Mouse (Mus musculus) forebrain, embryonic 12.5 days (tissue): Measurements from ENCODE around the gene Gse1. TPM values are rescaled to one million over a fixed set of nuclear protein-coding genes. Genes with fewer than 3 reads are reported as not detected.
"Not testable (repeated sequence)": the region's sequence is repeated elsewhere in the genome, so short reads cannot be mapped to it uniquely, and the experiment has no call there.

Experiments used
- ATAC-seq: fragments of 200-750 bp; cut with Nextera tagmentation; 2 replicates; pipeline ENCODE4 v1.8.0; 2017; ENCODE audit warnings: moderate TSS enrichment; ENCODE audit not compliant: low FRiP score
- H3K27ac ChIP-seq: fragments of 300-500 bp; sonication (generic); 2 replicates; pipeline ENCODE4 v1.5.1; 2016; ENCODE audit warnings: mild to moderate bottlenecking
- H3K27me3 ChIP-seq: fragments of 300-500 bp; sonication (generic); 2 replicates; pipeline ENCODE4 v1.6.1; 2016; ENCODE audit warnings: mild to moderate bottlenecking
- H3K36me3 ChIP-seq: fragments of 300-500 bp; sonication (generic); replicated peaks from 2 replicates; pipeline ENCODE4 v1.6.1; 2016; ENCODE audit warnings: mild to moderate bottlenecking
- H3K4me1 ChIP-seq: fragments of 300-500 bp; sonication (generic); 2 replicates; pipeline ENCODE4 v1.6.1; 2016
- H3K4me2 ChIP-seq: fragments of 300-500 bp; sonication (generic); 2 replicates; pipeline ENCODE4 v1.6.1; 2016; ENCODE audit warnings: mild to moderate bottlenecking, moderate library complexity
- H3K4me3 ChIP-seq: fragments of 300-500 bp; sonication (generic); replicated peaks from 2 replicates; pipeline ENCODE4 v1.5.1; 2016; ENCODE audit warnings: mild to moderate bottlenecking
- H3K9ac ChIP-seq: fragments of 300-500 bp; sonication (generic); 2 replicates; pipeline ENCODE4 v1.6.1; 2016; ENCODE audit warnings: mild to moderate bottlenecking
- H3K9me3 ChIP-seq: fragments of 300-500 bp; sonication (generic); 2 replicates; pipeline ENCODE4 v1.6.1; 2016
- WGBS: fragments of 180-500 bp; shearing (Covaris S2); methylation state at CpG from one replicate; pipeline ENCODE4 v1.1.7; 2016; 5-methylcytosine and 5-hydroxymethylcytosine counted together
- polyA plus RNA-seq: library from polyadenylated mRNA; unstranded; fragments of >200 nt; fragmentation: Nextera tagmentation; extraction: Ambion mirVana; gene quantifications from 2 replicates; pipeline ENCODE4 v1.2.1, GENCODE M21; 2016

The Gse1 gene
- polyA plus RNA-seq, 1 experiment from 2014 or later: 20.4 TPM

DNA sequence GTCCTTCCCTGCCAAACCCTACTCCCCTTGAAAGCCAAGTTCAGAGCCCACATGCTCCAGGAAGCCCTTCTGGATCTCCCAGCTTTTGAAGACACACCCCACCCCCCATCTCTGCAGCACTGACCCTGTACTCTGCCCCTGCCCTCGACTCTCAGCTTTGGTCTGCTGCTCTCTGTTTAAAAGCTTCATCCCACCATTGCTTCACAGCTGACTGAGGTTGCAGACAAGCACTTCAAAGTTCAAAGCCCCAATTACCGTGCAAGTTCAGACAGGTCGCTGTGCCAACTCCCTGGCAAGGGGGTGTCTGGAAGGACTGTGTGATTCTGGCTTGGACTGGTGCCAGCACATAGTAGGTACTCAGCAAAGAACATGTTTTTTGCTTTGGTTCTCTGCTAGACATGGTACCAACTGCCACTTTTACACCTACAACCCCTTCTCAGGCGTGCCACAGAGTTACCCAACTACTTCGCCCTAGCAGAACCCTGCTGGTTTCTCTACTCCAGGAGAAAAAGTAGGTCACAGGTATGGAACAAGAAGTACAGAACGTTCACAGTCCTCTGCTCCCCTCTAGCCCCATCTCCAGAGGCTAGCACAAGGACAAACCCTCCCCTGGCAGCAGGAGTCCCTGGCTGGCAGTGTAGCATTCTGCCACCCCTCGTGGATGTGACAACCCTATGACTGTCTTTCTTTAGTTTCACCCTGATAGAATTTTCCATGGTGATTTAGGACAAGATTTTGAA lies 123.2 kb downstream of the Gse1 start:
- WGBS: 71% methylated on average over 7 of the region's 7 CpGs
- no peak for ATAC-seq
- Histone ChIP-seq H3K9me3 (no peaks in the 10 kb centered on the region), H3K4me1 (peaks cover 76% of the 10 kb centered on the region), H3K4me3 (no peak overlapping the region), H3K9ac (no peak overlapping the region), H3K27ac (no peak overlapping the region), H3K36me3 (no peaks in the 10 kb centered on the region), H3K27me3 (peaks cover 8% of the 10 kb centered on the region), H3K4me2 (no peak overlapping the region)

DNA sequence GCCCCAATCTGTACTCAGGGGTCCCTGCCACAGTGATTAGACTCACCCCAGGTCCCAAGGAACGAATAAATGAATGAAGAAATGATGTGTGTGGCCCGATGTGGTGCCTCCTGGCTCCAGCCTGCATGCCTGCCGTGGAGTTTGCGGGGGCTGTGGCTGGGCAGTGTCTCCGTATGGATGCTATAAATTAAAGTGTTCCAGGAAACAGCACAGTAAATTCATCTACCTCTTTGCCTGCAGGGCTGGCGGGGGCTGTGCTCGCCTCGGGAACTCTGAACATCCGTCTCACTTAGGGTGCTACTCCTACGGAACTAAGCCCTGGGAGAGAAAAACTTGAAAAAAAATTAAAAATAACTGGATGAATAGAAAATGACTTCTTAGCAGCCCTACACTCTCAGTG lies 123.8 kb downstream of the Gse1 start:
- H3K4me3 ChIP-seq: no peak overlapping the region
- H3K27ac ChIP-seq: no peak overlapping the region
- H3K4me2 ChIP-seq: no peak overlapping the region
- peaks cover 7% of the 10 kb centered on the region; the same call in 1 of the 2 replicates for H3K27me3 ChIP-seq
- WGBS: 84% methylated on average over 10 of the region's 10 CpGs
- no peak for ATAC-seq
- H3K4me1 ChIP-seq: peaks cover 70% of the 10 kb centered on the region
- no peaks in the 10 kb centered on the region for H3K9me3 ChIP-seq
- H3K9ac ChIP-seq: no peak overlapping the region
- no peaks in the 10 kb centered on the region for H3K36me3 ChIP-seq

DNA sequence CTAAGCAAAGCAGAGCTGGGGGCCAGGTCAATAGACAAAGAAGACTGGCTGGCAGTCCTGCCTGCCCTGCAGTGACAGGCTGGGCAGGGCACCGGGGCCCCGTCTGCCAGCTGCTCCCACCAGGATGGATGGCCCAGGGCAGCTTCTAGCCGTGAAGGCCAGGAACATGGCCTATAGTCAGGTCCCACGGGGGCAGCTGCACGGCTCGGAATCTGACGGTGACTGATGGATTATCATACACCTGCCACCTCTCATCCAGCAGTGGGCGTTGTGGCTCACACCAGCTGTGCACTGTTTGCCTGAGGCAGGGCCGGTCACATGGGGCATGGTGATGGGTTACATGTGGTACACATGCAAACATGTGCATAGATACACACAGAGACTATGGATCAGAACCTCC lies 127.8 kb downstream of the Gse1 start:
- no peaks in the 10 kb centered on the region for H3K9me3 ChIP-seq
- H3K4me1 ChIP-seq: peaks cover 66% of the 10 kb centered on the region
- 75% methylated on average over 9 of the region's 9 CpGs for WGBS
- H3K27me3 ChIP-seq: peaks cover 7% of the 10 kb centered on the region; the same call in 1 of the 2 replicates
- no peak overlapping the region for H3K4me3 ChIP-seq
- no peak overlapping the region for H3K9ac ChIP-seq
- no peak overlapping the region for H3K27ac ChIP-seq
- H3K4me2 ChIP-seq: no peak overlapping the region
- no peak for ATAC-seq
- H3K36me3 ChIP-seq: no peaks in the 10 kb centered on the region

DNA sequence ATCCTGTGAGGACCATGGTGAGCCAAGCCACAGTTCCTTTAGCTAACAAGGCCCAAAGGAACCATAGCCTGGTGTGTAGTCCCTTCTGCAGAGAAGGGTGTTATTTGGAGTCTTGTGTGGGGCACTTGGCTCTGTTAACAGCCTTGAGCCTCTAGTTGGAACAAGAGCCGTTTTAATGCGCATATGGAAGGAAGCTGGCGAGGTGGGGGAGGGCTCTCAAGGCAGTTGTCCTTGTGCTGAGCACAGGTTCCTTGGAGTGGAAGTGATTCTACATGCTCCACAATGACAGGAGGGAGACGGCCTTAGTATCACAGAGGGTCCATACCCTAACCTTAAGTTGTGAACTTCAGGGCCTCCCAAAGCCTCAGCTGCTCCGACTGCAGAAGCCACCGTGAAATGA lies 129.2 kb downstream of the Gse1 start:
- peaks cover 7% of the 10 kb centered on the region; the same call in 1 of the 2 replicates for H3K27me3 ChIP-seq
- ATAC-seq: no peak
- H3K4me1 ChIP-seq: peaks cover 62% of the 10 kb centered on the region
- H3K4me2 ChIP-seq: no peak overlapping the region
- H3K9ac ChIP-seq: no peak overlapping the region
- no peaks in the 10 kb centered on the region for H3K9me3 ChIP-seq
- H3K27ac ChIP-seq: no peak overlapping the region
- 77% methylated on average over 6 of the region's 6 CpGs for WGBS
- no peaks in the 10 kb centered on the region for H3K36me3 ChIP-seq
- no peak overlapping the region for H3K4me3 ChIP-seq

DNA sequence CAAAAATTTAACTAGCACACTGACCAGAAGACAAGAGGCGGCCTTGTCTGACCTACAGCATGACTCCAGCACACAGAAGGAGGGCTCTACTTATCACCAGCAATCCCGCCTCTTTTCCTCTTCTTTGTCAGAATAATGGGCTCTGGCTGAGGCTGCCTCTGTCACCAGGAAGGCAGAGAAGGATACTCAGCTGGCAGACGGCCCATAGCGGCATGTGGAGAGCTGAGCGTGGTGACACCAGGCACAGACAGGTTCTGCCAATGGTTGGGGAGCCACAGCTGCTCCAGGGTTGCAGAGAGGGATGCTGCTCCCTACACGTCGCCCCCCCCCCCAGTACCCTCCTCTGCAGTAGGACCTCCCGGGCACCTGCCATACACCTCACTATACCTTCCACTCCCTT lies 133.0 kb downstream of the Gse1 start:
- Histone ChIP-seq H3K4me1 (peaks cover 51% of the 10 kb centered on the region), H3K27ac (peak overlapping the region; percentile 32; the same call in 1 of the 2 replicates)
- no peak for ATAC-seq

DNA sequence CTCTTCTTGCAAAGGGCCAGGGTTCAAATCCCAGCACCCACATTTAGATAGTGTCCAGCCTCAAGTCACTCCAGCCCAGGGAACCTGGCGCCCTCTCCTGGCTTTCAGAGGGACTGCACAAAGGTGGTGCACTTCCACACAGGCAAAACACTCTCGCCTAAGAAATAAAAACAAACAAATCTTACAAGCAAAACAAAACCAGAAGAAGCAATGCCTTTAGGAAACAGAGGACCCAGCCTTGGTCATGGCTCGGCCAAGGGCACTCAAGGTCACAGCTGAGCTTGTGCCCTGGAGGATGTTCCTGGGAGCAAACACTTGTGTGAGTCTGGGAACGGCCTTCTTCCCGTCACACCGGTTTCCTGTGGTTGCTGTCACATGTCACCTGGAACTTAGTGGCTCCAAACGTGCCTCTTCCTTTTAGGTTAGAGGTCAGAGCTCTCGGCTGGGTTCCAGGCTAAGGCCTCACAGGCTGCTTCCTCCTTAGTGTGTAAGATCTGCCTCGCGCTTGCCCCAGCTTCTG lies 135.4 kb downstream of the Gse1 start:
- H3K36me3 ChIP-seq: no peaks in the 10 kb centered on the region
- H3K9ac ChIP-seq: no peak overlapping the region
- H3K27ac ChIP-seq: peak overlapping the region; percentile 42; the same call in 1 of the 2 replicates
- H3K4me3 ChIP-seq: no peak overlapping the region
- H3K4me2 ChIP-seq: no peak overlapping the region
- 67% methylated on average over 10 of the region's 10 CpGs for WGBS
- H3K4me1 ChIP-seq: peaks cover 52% of the 10 kb centered on the region
- ATAC-seq: no peak
- peaks cover 7% of the 10 kb centered on the region; the same call in 1 of the 2 replicates for H3K27me3 ChIP-seq
- no peaks in the 10 kb centered on the region for H3K9me3 ChIP-seq

More for the DNA sequence above, 133.0 kb downstream of the Gse1 start:
- 88% methylated on average over 8 of the region's 8 CpGs for WGBS
- Histone ChIP-seq H3K9ac (no peak overlapping the region), H3K4me2 (no peak overlapping the region), H3K27me3 (no peaks in the 10 kb centered on the region; the same call in 1 of the 2 replicates), H3K36me3 (no peaks in the 10 kb centered on the region), H3K4me3 (no peak overlapping the region), H3K9me3 (no peaks in the 10 kb centered on the region)

DNA sequence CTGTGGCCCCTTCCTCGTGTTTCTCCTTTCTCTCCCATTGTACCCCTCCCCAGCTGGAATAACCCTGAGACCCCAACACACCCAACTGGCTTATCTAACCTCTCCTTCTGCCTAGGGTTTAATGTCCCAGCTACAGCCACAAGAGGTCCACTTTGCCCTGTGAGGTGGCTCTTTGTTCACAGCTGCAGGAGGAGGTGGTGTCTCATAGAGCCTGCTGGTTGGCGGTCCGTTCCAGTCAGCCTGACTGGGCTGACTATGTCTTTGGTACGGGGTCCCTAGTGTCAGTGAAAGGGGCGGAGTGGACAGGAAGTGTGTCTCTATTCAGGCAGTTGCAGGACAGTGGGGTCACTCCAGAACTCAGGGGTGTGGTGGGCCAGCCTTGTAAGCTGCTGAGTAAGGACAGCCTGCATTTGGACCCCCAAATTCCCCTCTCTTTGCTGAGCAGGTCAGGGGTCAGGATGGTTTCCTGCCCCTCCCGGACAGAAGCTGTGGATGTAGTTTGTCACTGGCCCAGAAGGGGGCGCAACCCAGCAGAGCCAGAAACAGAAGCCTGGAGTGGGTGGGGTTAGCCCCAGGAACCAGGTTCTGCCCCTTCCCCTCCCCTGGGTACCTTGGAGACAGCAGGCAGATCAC lies 136.0 kb downstream of the Gse1 start:
- Histone ChIP-seq H3K9ac (no peak overlapping the region), H3K9me3 (no peaks in the 10 kb centered on the region), H3K4me3 (no peak overlapping the region), H3K36me3 (no peaks in the 10 kb centered on the region), H3K27ac (peak overlapping the region; percentile 42; the same call in 1 of the 2 replicates), H3K4me2 (no peak overlapping the region), H3K27me3 (peaks cover 7% of the 10 kb centered on the region; the same call in 1 of the 2 replicates), H3K4me1 (peaks cover 57% of the 10 kb centered on the region)
- 45% methylated on average over 7 of the region's 7 CpGs for WGBS
- ATAC-seq: no peak

DNA sequence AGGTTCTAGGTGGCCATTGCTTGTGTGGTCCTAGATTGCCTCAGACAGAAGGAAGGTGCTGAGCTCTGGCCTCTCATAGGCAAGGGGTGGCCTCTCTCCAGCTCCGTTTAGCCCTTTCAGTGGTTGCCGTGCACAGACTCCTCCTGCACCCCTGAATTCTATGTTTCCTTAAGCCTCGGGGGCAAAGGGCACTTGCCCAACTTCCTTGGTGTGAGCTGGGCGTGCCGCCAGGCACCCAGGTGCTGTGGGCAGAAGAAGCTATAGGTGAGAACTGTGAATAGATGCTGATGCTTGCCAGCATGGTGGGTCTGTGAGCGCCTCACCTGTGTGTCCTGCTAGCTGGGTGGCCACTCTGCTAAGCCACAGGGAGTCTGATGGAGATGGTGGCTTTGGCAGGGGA lies 138.6 kb downstream of the Gse1 start:
- H3K4me2 ChIP-seq: no peak overlapping the region
- no peaks in the 10 kb centered on the region for H3K36me3 ChIP-seq
- peak overlapping the region; percentile 17; the same call in 1 of the 2 replicates for H3K9ac ChIP-seq
- 89% methylated on average over 6 of the region's 6 CpGs for WGBS
- H3K27ac ChIP-seq: no peak overlapping the region
- no peaks in the 10 kb centered on the region for H3K9me3 ChIP-seq
- H3K4me3 ChIP-seq: no peak overlapping the region
- peaks cover 47% of the 10 kb centered on the region for H3K4me1 ChIP-seq
- ATAC-seq: no peak
- peaks cover 10% of the 10 kb centered on the region; the same call in 1 of the 2 replicates for H3K27me3 ChIP-seq

DNA sequence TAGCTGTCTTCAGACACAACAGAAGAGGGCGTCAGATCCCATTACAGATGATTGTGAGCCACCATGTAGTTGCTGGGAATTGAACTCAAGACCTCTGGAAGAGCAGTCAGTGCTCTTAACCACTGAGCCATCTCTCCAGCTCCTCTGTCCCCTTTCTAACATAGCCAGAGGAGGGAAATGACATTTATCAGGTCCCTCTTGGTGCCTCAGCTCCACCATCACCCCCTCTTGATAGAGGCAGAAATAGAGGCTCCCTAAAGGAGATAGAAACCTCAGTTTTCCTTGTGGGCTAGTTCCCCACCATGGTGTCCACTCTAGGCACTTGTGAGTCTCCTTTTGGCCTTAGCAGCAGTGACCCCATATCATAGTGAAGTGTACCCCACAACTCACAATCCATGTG lies 139.9 kb downstream of the Gse1 start:
- not testable (repeated sequence) for H3K36me3 ChIP-seq, ATAC-seq, H3K9me3 ChIP-seq, H3K4me2 ChIP-seq, H3K27ac ChIP-seq, H3K9ac ChIP-seq, H3K4me3 ChIP-seq
- Histone ChIP-seq H3K4me1 (peaks cover 51% of the 10 kb centered on the region), H3K27me3 (peaks cover 16% of the 10 kb centered on the region; the same call in 1 of the 2 replicates)
- 70% methylated on average over 1 of the region's 1 CpGs for WGBS

DNA sequence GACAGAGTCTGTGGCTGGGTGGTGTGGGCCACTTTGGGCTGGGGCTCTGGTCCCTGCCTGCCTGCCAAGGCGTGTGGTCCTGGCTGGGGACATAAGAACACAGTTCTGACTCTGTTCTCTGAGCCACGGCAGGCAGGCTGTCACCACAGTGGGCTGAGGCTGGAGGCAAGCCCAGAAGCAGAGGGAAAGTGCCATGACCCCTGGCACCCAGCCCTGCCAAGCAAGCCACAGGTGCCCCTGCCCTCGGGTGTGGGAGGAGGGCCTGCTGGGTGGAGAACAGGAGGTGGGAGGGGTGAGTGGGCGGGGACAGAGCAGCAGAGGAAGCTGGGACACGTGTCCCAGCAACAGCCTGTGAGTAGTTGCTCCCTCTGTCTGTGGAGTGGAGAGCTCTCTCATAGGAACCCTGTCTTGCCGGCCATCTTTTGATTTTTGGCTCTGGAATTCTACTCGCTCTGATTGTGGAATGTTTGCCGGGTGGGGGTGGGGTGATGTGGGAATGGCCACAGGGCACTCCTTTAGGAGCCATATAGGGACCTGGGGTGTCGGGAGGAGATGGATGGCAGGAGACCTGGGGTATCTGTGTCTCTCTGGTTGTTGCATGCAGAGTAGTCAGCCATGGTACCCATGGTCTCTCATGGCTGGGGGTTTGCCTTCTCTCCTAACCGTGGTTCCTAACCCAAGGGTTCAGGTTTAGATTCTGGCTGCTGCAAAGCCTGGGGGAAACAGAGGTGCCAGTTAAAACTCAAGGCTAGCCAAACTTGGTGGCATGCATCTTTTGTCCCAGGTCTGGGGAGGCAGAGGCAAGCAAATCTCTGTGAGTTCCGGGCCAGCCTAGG lies 140.8 kb downstream of the Gse1 start:
- peak; percentile 39; the same call in 1 of the 2 replicates for ATAC-seq
- no peak overlapping the region for H3K4me3 ChIP-seq
- WGBS: 32% methylated on average over 11 of the region's 11 CpGs
- H3K9me3 ChIP-seq: no peaks in the 10 kb centered on the region
- no peak overlapping the region for H3K9ac ChIP-seq
- H3K27ac ChIP-seq: peak overlapping the region; percentile 38
- H3K27me3 ChIP-seq: peaks cover 18% of the 10 kb centered on the region; the same call in 1 of the 2 replicates
- H3K4me1 ChIP-seq: peaks cover 54% of the 10 kb centered on the region
- no peaks in the 10 kb centered on the region for H3K36me3 ChIP-seq
- H3K4me2 ChIP-seq: no peak overlapping the region

DNA sequence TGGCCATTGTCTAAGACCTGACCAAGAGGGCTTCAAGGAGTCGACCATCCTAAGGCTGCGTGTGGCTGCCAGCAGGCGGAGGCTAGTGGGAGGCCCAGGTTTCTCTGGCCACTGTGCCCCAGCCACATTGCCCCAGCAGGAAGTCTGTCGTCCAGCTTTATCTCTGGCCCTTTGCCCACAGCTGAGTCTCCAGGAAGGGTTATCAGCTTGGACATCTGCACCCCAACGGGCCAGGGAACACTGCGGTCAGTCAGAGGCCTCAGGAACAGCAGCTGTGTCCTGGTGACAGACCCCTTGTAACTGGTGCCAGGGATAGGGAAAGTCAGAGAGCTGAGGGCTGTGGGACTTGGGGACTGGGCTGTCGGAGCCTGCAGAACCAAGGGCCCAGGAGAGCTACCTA lies 141.7 kb downstream of the Gse1 start:
- no peak overlapping the region for H3K9ac ChIP-seq
- H3K27me3 ChIP-seq: peaks cover 18% of the 10 kb centered on the region; the same call in 1 of the 2 replicates
- H3K4me3 ChIP-seq: no peak overlapping the region
- H3K9me3 ChIP-seq: no peaks in the 10 kb centered on the region
- H3K36me3 ChIP-seq: no peaks in the 10 kb centered on the region
- H3K4me2 ChIP-seq: no peak overlapping the region
- H3K27ac ChIP-seq: peak overlapping the region; percentile 56; the same call in 1 of the 2 replicates
- H3K4me1 ChIP-seq: peaks cover 54% of the 10 kb centered on the region
- no peak for ATAC-seq
- WGBS: 69% methylated on average over 7 of the region's 7 CpGs

DNA sequence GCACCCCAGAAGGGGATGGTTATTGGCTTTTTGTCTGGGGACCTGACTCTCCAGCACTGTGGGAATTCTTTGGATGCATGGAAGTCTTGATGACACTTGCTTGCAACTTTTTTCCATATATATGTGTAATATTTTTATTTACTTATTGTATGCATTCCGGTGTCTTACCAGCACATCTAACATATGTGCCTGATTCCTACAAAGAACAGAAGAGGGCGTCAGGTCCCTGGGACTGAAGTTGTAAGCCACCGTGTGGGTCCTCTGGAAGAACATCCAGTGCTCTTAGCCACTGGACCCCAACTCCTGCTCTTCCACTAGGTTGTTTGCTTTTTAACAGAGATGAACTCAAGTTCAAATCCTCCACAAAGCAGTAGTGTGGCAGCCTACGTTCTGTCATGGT lies 142.2 kb downstream of the Gse1 start:
- Histone ChIP-seq H3K4me2 (no peak overlapping the region), H3K9me3 (no peaks in the 10 kb centered on the region), H3K4me3 (no peak overlapping the region), H3K4me1 (peaks cover 57% of the 10 kb centered on the region), H3K27ac (peak overlapping the region; percentile 56; the same call in 1 of the 2 replicates), H3K36me3 (no peaks in the 10 kb centered on the region), H3K9ac (no peak overlapping the region), H3K27me3 (peaks cover 18% of the 10 kb centered on the region; the same call in 1 of the 2 replicates)
- 77% methylated on average over 4 of the region's 4 CpGs for WGBS
- no peak for ATAC-seq
